Mouse (Mus musculus) layer of hippocampus, postnatal 14 days (tissue): Measurements from ENCODE around the gene Krt80. TPM values are rescaled to one million over a fixed set of nuclear protein-coding genes. Genes with fewer than 3 reads are reported as not detected.

Source experiments
- microRNA-seq, 2 experiments: library from miRNA; unstranded; fragments of <30 nt; microRNA quantifications; one replicate each; pipeline ENCODE4 v1.2.0; 2021
- total RNA-seq, 2 experiments: library from RNA; stranded (reverse); gene quantifications; 2 replicates each; pipeline ENCODE4 v1.2.3; 2021

The Krt80 gene
- total RNA-seq, 2 experiments from 2014 or later = 0.10 TPM; not detected in 1

Small RNA genes lying within 50 kb of the gene (microRNA-seq; reads per million reads assigned to microRNA genes)
- 0.28 to 0.90 reads per million in 2 experiments for gene Mir1941

Other genes starting within 250 kb of the Krt80 start
- 10 to 100 TPM; 11.9 to 12.0 TPM for gene Acvrl1, start 241.6 kb downstream of the Krt80 start, total RNA-seq
- gene Acvr1b, start 196.1 kb downstream of the Krt80 start, total RNA-seq = 10 to 100 TPM; 71.3 to 79.6 TPM
- 10 to 100 TPM; 53.4 to 55.2 TPM for gene Grasp, start 146.0 kb downstream of the Krt80 start, total RNA-seq
- 10 to 100 TPM; 34.5 to 54.4 TPM for gene Nr4a1, start 115.9 kb downstream of the Krt80 start, total RNA-seq
- gene Atg101, start 85.9 kb downstream of the Krt80 start, total RNA-seq = 10 to 100 TPM; 45.9 to 47.3 TPM
- under 1 TPM; 0.28 to 0.69 TPM for gene 6030408B16Rik, start 77.0 kb downstream of the Krt80 start, total RNA-seq
- gene Krt7, start 40.9 kb upstream of the Krt80 start, total RNA-seq = not detected
- under 1 TPM; 0.18 to 0.81 TPM for gene Krt87, start 68.6 kb upstream of the Krt80 start, total RNA-seq
- gene Krt88, start 77.6 kb upstream of the Krt80 start, total RNA-seq = not detected
- not detected for gene Krt81, start 93.6 kb upstream of the Krt80 start, total RNA-seq
- not detected for gene Krt86, start 103.3 kb upstream of the Krt80 start, total RNA-seq
- gene Krt83, start 121.3 kb upstream of the Krt80 start, total RNA-seq = not detected
- gene Gm49425, start 147.1 kb upstream of the Krt80 start, total RNA-seq = not detected
- gene Krt84, start 162.7 kb upstream of the Krt80 start, total RNA-seq = not detected
- not detected for gene Krt82, start 180.5 kb upstream of the Krt80 start, total RNA-seq
- under 1 TPM; 0.14 to 0.16 TPM for gene Krt90, start 192.8 kb upstream of the Krt80 start, total RNA-seq
- under 1 TPM in 1 of 2 experiments, not detected in 1; 0.14 TPM for gene Krt75, start 203.7 kb upstream of the Krt80 start, total RNA-seq